Mouse (Mus musculus) cortical plate, adult 2 months (tissue): ENCODE data around the gene Plekhm3.

Experiments
- CTCF ChIP-seq: fragments of 200-500 bp; IDR thresholded peaks from 2 replicates; pipeline ENCODE4 v1.5.1; 2011; ENCODE audit warnings: mild to moderate bottlenecking, control low read depth, low read length; ENCODE audit not compliant: insufficient read depth; ENCODE audit errors: extremely low read depth
- POLR2A ChIP-seq: fragments of 200-500 bp; IDR thresholded peaks from 2 replicates; pipeline ENCODE4 v1.6.1; 2011; ENCODE audit warnings: mild to moderate bottlenecking, low read length, control low read depth; ENCODE audit not compliant: insufficient read depth; ENCODE audit errors: extremely low read depth

- no peak for TF ChIP-seq CTCF
- no peak for TF ChIP-seq POLR2A
Measured at GRCm38 (mm10) chr1:64844978-64845377, 111.6 kb downstream of the Plekhm3 start.
